Mouse (Mus musculus) left cerebral cortex, postnatal 25 days (tissue): ENCODE results near the gene Tas2r119. TPM values are rescaled to one million over a fixed set of nuclear protein-coding genes. Genes with fewer than 3 reads are reported as not detected.

Experiments used
- DNase-seq, 2 experiments: peaks; one replicate each; pipeline ENCODE4 v3.0.0; 2022; ENCODE audit warnings: low spot score in 2 of 2, mixed read lengths in 1 of 2
- intact Hi-C: fragments of 180-260 bp; cut with DNase I; formaldehyde crosslinking; loops from one replicate; pipeline ENCODE4 v1.15.1; 2025
- total RNA-seq, 2 experiments: library from RNA; stranded (reverse); gene quantifications; 2 replicates each; pipeline ENCODE4 v1.2.3; 2021

The Tas2r119 gene
- total RNA-seq = not detected

DNA sequence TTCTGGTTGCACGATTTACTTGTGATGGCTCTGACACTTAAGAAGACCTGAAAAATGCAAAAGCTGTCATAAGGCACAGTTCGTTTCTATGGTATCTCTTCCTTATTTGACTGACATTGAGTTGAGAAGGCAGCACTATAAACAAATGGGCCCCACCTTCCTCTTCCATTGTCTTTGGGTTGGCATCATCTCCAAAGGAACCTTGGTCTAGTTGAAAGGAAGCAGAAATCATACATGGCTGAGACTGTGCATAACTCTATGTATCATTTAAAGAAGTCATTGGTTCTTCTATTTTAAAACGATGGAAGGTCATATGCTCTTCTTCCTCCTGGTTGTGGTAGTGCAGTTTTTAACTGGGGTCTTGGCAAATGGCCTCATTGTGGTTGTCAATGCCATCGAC, at the start of gene Tas2r119:
Gene Tas2r119 (plus strand): TSS at position 301 of the 400 bp plus-strand sequence.
- intact Hi-C loops = no loop called here
- DNase-seq = no peak

GRCm38 (mm10) chr15:32132315-32132714, 44.8 kb upstream of the Tas2r119 start:
- intact Hi-C loops = no loop called here
- DNase-seq = no peak

GRCm38 (mm10) chr15:32141657-32142056, 35.4 kb upstream of the Tas2r119 start:
- intact Hi-C loops = no loop called here
- no peak for DNase-seq

GRCm38 (mm10) chr15:32144269-32144668, 32.8 kb upstream of the Tas2r119 start:
- DNase-seq = no peak
- intact Hi-C loops = no loop called here

- intact Hi-C loops = no loop called here
- no peak for DNase-seq
These were observed 23.7 kb upstream of the Tas2r119 start for GRCm38 (mm10) chr15:32153404-32153803.

- no peak for DNase-seq
- intact Hi-C loops = no loop called here
These were observed 23.1 kb upstream of the Tas2r119 start for GRCm38 (mm10) chr15:32153857-32154449.

DNA sequence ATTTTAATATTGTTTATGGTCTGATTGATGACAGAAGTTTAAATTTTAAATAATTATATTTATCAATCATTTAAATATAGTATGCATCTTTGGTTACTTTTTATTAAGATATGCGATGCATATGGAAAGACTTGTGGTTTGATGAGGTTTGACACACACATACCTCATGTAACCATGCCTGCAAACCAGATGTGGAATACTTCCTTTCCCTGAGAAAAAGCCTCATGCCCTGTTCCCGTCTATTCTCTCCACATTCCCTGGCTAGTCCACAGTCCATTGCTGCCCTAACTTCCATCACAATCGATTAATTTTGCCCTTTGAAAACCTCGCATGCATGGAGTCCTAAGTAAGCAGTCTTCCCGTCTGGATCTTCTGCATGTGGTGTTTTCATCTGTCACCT, 21.0 kb upstream of the Tas2r119 start:
- no peak for DNase-seq

GRCm38 (mm10) chr15:32160281-32160680, 16.8 kb upstream of the Tas2r119 start:
- intact Hi-C loops = no loop called here
- peak in 1 of 2 experiments; percentile 12 for DNase-seq

More for the DNA sequence above, 21.0 kb upstream of the Tas2r119 start:
- intact Hi-C loops = no loop called here

- intact Hi-C loops = no loop called here
- DNase-seq = peak in 1 of 2 experiments; percentile 68
These were observed 5.3 kb upstream of the Tas2r119 start for GRCm38 (mm10) chr15:32171764-32172163.

DNA sequence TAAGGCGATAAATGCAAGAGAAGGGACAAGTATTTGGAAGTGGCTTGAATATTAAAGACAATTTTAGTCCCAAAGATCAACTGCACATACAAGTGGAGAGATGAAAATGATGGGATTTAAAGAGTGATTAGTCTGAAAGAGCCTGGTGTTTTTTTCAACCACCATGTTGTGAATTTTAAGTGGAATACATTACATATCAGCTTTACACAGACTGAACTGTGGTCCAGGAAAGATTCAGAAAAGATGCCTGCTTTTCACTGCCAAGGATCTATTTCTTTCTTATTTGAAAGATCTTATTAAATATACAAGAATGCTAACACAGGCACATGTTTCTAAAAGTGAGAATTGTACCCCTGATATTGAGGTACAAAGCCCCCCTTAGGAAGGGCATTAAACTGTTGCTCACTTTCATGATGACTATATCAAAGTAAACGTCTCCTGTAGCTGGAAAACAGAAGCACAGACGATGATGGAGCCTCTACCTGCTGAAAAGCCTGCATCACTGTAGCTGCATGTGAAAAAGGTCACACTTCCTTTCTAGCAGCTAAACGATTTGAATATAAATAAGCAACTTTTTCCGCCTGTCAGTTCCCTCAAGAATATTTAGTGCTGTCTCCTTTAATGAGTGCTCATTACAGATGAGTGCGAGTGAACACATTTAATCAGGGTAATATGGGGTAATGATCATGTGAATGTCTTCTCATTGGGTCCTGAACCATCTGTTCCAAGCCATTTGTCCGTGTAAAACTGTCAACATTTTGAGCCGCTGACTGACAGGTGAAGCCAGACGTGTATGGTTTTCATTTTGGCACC, 4.7 kb upstream of the Tas2r119 start:
- DNase-seq = no peak
- intact Hi-C loops = no loop called here

DNA sequence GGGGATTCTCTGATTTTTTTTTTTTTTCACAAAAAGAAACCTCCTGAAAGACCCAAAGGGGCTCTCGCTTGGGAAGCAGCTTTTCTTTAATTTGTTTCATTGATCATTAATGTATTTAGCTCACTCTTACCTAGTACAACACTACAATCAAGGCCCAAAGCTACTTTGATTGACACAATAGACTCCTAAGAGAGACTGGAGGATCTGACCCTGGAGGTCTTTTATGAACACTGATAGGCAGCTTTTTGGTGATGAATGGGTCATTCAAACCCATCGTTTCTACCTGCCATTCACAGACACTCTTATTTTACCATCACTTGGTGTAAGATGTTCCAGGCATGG, 4.1 kb upstream of the Tas2r119 start:
- intact Hi-C loops = no loop called here
- DNase-seq = no peak

DNA sequence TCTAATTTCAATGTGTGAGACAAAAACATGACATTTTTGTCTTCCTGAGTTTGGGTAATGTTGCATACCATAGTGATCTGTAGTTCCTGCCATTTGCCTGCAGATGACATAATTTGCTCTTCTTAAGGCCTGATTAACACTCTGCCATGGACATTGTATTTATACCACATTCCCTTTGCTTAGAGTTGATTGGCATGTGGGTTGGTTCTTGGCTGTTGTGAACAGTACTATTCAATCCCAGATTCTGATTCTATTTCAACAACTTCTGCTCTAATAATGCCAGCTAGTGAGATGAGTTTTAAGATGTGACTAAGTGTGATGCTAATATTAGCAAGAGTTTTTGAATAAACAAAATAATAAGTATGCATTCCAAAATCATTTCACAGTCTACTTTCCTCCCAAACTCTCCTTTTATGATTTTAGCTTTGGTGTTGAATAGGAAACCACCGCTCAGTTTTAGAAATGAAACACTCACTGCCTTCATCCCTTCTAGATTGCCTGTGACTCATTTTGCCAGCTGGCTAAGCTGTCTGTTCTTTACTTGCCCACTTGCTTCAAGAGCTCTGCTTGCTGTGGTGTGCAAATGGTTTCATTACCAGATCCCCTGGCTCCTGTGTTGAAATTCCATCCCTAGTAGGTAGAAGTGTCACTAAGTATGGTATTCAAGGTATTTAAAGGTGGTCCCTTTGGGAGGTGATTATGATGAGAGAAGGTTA, 3.1 kb downstream of the Tas2r119 start:
- intact Hi-C loops = no loop called here
- peak; percentile 45 to 86 for DNase-seq

- intact Hi-C loops = no loop called here
- DNase-seq = no peak
These were observed 4.9 kb downstream of the Tas2r119 start for GRCm38 (mm10) chr15:32182026-32182425.

DNA sequence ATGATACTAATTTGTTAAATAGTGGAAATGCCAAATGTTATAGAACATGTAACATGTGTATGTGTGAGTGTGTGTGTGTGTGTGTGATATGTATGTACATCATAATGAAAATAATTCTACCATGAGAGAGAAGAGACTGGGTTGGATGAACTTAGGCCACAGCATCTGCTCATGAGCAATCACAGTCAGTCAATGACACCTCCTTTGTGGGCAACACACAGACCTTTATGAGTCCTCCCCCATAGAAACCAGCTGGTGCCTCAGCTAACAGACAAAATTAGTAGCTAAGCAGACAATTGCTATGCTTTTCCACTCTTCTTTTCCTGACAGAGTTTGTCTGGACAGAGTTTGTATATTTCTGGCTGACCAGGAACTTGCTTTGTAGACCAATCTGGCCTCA, 7.9 kb downstream of the Tas2r119 start:
- no peak for DNase-seq
- intact Hi-C loops = no loop called here

DNA sequence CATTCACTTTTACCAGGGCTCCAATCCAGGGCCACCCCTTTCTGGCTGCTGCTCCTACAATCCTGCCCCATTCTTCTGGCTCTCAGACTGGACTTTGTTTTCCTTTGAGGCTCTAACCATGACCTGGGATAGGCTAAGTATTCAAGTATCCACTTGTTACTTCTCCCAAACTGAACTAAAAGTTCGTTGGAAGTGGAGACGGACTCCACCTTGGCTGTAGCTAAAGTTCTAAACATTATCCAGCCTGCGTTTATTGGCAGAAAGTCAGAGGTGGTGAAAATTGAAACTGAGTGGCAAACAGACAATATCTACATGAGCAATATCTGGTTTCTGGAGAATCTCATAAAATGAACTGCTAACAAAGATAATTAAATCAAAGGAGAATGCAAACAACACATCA, 12.8 kb downstream of the Tas2r119 start:
- no peak for DNase-seq
- intact Hi-C loops = no loop called here

DNA sequence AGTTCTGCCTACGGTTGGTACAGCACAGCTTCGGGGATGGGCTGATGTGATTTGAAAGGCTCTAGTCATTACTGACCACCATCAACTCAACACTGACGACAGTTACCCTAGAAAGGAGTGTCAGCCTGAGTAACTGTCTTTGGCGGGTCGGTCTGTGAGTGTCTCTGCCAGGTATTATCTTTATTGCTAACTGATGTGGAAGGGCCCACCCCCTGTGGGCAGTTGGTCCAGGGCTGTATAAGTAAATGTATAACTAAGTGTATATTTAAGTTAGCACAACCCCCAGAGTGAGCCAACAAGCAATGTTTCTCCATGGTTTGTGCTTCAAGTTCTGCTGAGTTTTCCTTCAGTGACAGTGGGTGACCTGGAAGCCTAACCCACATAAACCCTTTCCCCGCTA, 13.3 kb downstream of the Tas2r119 start:
- intact Hi-C loops = no loop called here

GRCm38 (mm10) chr15:32192948-32193347, 15.9 kb downstream of the Tas2r119 start:
- DNase-seq = no peak
- intact Hi-C loops = no loop called here

More for the DNA sequence above, 13.3 kb downstream of the Tas2r119 start:
- DNase-seq = no peak

GRCm38 (mm10) chr15:32198076-32198475, 21.0 kb downstream of the Tas2r119 start:
- DNase-seq = no peak
- intact Hi-C loops = no loop called here

GRCm38 (mm10) chr15:32198561-32198960, 21.5 kb downstream of the Tas2r119 start:
- DNase-seq = no peak
- intact Hi-C loops = no loop called here

- peak in 1 of 2 experiments; percentile 59 for DNase-seq
- intact Hi-C loops = no loop called here
These were observed 26.2 kb downstream of the Tas2r119 start for GRCm38 (mm10) chr15:32203242-32203641.

GRCm38 (mm10) chr15:32204908-32205307, 27.8 kb downstream of the Tas2r119 start:
- intact Hi-C loops = no loop called here
- DNase-seq = peak; percentile 14 to 72
